Mouse (Mus musculus) embryo, embryonic 10.5 days (tissue): ENCODE measurements around the gene Sumo3.

Experiments
- DNase-seq: peaks from one replicate; pipeline ENCODE4 v3.0.0-alpha.2; 2015; ENCODE audit warnings: low spot score

Sumo3 gene

GRCm38 (mm10) chr10:77626591-77626990 is 20.7 kb downstream of the Sumo3 start:
- DNase-seq: no peak

DNA sequence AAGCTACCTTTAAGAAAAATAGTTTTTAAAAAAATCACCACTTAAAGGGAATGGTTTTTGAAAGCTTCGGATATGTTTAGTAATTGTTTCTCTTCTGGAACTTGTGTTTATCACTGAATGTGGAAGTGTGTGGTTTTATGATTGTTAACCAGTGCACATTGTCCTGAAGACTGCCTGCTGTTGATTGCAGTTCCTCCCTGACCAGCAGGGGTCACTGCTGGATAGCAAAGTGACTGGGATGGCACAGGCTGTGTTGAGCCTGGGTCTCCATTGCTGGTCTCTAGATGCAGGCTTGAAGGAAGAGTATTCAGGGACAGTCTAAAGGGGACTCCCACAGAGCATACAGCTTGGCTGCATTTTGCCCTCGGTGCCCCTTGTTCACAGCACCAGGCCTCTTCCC is 21.6 kb downstream of the Sumo3 start:
- DNase-seq: peak; percentile 87

- DNase-seq: no peak
These were observed 23.3 kb downstream of the Sumo3 start for GRCm38 (mm10) chr10:77629163-77629562.

DNA sequence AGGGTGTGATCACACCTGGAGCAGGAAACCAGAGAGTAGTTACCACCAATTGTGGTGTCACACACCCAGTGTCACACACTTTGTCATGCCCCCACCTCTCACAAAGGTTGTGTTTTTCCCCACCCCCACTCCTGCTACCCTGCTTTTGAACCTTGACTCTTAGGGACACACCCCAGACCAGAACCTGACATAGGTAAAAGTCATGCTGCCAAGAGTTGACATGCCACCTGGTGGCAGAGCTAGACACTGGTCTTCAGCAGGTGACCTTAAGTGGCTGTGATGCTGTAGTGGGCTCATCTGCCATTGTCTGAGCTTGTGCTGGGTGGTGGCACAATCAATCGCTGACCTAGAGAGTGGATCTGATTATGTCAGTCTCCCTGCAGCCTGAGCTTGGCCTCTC is 24.1 kb downstream of the Sumo3 start:
- DNase-seq: no peak

DNA sequence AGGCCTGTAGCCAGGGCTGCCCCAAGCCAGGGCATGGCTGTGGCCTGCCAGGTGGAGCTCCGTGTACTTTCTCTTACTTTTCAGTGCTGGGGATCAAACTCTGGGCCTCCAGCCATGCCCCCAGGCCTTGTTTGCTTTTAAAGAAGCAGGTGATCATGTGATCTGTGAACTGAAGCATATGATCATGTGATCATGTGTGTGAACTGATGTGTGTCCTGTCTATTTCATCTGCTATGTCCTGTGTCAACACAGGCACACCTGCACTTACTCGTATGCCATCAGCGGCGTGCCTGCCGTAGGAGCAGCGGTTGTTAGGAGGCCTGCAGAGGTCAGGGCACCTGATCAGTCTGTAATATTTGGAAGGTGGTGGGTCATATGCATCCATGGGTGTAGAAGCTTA is 28.1 kb downstream of the Sumo3 start:
- no peak for DNase-seq

GRCm38 (mm10) chr10:77634452-77635231 is 28.7 kb downstream of the Sumo3 start:
- no peak for DNase-seq

DNA sequence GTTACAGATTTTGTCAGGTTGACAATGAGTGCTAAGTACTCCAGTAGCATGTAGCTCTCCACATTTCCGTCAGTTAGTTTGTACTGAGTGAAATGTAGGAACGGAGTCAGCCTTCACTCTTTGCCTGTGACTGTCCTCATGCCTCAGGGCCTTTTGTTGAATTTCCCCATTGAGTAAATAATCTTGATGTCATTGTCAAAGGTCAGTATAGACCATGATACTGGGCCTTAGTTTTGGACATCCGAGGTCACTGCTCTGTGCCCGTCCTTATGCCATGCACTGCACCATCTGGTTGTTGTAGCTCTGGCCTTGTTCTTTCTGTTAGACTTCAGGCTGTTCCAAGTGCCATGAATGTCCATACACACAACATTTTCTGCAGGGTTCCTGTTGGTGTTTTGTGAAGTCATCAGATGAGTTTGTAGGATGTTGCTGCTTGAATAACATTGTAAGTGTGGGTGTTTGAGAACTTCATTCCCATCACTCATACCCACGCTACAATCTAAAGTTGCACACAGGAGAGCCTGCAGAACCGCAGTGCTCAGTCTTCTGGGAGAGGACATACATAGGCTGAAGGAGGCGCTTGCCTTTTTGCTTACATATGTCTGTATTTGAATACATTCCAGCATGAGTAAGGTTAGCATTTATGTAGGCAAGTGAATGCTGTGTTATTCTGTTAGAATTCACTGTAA is 30.5 kb downstream of the Sumo3 start:
- DNase-seq: no peak

- DNase-seq: no peak
These were observed 33.1 kb downstream of the Sumo3 start for GRCm38 (mm10) chr10:77638956-77639355.

GRCm38 (mm10) chr10:77643160-77643559 is 37.3 kb downstream of the Sumo3 start:
- no peak for DNase-seq

GRCm38 (mm10) chr10:77645571-77645970 is 39.7 kb downstream of the Sumo3 start:
- DNase-seq: no peak

DNA sequence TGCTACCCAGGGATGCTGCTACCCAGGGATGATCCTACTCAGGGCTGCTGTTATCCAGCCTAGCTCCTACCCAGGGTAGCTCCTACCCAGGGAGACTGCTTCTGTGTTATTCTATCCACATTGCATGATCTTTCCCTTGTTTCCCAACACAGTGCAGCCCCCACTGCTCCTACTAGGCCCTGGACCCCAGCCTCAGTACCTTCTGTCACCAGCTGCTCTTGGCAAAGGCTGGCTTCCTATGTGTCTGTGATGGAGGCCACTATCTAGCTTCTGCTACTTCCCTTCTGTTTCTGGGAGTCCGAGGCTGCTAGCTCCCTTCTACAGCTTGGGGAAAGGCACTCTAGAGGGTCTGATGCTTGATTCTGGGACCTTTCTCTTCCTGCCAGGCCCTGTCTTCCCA is 41.6 kb downstream of the Sumo3 start:
- no peak for DNase-seq

- no peak for DNase-seq
These were observed 42.0 kb downstream of the Sumo3 start for GRCm38 (mm10) chr10:77647901-77648300.

- DNase-seq: no peak
These were observed 46.1 kb downstream of the Sumo3 start for GRCm38 (mm10) chr10:77652046-77652445.

- DNase-seq: no peak
These were observed 52.5 kb downstream of the Sumo3 start for GRCm38 (mm10) chr10:77658286-77658994.

DNA sequence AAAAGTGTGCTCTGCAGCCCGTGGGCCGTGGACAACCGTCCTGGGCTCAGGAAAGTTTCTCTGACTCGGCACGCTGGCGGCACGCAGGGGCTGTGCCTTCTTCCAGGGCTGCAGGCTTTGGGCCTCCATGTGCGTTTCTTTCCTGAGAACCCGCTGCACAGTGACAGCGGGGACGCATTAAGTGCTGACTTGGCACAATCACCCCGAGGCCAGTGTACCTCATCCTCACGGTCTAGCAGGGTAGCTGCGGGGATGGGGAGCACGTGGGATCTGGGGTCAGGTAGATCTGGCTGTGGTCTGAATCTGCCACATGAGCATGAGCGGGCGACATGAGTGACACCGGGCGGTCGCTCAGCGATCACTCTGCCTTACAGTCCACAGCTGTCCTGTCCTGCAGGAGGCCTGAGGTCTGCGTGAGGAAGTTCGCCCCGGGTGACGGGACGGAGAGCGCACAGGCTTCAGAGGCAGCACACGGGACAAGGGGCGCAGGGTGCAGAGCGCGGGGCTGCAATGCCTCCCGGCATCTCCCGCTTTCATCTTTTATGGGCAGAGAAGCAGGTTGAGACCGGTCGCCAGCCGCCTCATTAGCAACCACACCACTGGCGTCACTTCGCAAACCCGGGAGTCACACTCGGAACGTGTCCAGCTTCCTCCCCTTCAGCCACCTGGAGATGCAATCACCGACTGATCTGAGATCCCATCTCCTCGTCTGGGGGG is 58.2 kb downstream of the Sumo3 start:
- DNase-seq: no peak

GRCm38 (mm10) chr10:77666342-77666741 is 60.4 kb downstream of the Sumo3 start:
- DNase-seq: no peak

DNA sequence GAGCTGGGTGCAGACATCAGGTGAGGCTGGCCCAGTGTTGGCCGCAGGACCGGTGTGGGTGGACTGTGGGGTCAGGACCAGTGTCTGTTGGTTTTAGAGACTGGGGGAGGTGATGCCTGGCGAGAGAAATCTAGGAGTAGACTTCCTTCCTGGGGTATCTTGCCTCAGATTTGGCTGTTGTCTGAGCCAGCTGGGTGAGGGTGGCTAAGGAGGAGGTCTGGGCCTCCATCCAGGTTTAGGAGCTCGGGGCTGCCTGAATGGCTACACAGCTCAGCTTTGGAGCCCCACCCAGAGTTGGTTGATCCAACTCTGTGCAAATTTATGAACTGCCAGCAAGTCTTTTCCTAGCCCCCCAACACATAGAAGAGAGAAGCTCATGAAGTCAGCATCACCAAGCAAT is 61.5 kb downstream of the Sumo3 start:
- DNase-seq: no peak
